Mouse (Mus musculus): ENCODE data around the gene Mat2b. TPM values are rescaled to one million over a fixed set of nuclear protein-coding genes. Genes with fewer than 3 reads are reported as not detected.

Mat2b gene
- polyA plus RNA-seq, 1 experiment from 2014 or later, result 77.5 TPM

DNA sequence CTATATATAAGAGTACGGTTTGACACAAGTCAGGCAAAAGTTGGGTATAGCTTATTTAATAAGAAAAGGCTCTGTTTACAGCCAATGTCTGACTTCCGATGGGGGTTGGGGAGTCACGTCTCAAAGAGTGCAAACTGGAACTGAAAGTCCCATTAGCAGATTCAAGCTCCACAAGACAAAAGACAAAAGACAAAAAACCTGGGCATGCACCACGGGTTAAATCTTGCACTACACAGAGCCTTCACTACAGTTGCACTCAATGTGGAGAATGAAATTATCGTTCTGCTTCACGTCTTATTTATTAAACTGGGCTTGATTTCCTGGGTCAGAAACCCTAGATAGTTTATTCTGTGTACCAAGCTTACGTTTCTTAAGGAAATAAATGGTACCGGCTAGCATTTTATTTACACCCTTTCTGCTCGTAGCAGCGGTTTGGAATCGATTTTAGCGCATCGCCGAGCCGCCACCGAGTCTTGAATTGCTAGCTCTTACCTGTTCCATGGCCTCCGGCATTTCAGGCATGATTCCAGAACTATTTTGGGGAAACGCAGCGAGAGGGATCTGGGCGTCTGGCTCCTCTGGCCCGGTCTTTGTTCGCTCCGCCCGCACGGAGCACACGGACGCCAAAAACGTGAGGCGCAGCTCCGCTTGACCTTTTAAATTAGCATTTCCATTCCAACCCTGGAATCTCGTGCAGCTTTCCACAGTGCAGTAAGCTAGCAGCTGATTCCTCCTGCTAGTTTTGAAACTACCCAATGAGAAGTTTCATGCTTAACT, 504 bp downstream of the Mat2b start:
- H3K4me1 ChIP-seq (replicated peaks), result peaks cover 39% of the 10 kb centered on the region
- H3K4me3 ChIP-seq (replicated peaks), result peak overlapping the region; percentile 89
- peak overlapping the region; percentile 88 for H3K27ac ChIP-seq
- H3K27me3 ChIP-seq, result no peaks in the 10 kb centered on the region
- ATAC-seq, result peak; percentile 58
- H3K9me3 ChIP-seq, result no peaks in the 10 kb centered on the region
- H3K4me2 ChIP-seq (replicated peaks), result peak overlapping the region; percentile 98
- WGBS, result under 1% methylated on average over 31 of the region's 31 CpGs
- H3K36me3 ChIP-seq, result no peaks in the 10 kb centered on the region
- H3K9ac ChIP-seq (replicated peaks), result peak overlapping the region; percentile 84

DNA sequence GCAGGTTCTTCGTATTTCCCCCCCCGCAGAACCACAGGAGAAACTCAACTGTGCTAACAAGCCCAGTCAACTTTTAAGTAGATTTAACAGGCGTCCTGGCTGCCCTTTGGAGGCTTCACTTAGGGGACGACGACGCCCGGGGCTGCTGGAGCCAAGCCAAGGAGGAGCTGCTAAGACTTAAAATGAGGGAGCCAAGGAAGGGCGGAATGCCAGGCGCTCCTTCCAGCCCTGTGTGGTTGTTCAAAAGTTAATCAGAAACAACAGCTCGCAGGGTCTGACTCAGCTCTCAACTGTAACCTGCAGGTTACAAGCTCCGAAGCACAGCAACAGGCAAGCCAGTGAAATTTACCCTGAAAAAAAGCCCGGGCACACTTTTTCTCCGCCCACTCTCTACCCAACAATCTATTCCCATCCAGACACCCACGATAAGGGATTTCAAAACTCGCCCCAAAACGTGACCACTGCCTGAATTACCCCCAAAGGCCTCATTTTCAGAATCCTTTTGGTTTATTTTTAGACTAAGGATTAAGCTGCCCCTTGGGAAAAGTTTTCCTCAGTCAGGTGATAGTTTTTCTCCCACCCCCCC, 1.5 kb downstream of the Mat2b start:
- Histone ChIP-seq H3K36me3 (no peaks in the 10 kb centered on the region), H3K27me3 (no peaks in the 10 kb centered on the region), H3K9me3 (no peaks in the 10 kb centered on the region), H3K27ac (peak overlapping the region; percentile 88), H3K9ac (replicated peaks) (peak overlapping the region; percentile 84), H3K4me1 (replicated peaks) (peaks cover 40% of the 10 kb centered on the region), H3K4me2 (replicated peaks) (peak overlapping the region; percentile 98), H3K4me3 (replicated peaks) (peak overlapping the region; percentile 89)
- no peak for ATAC-seq
- under 1% methylated on average over 16 of the region's 16 CpGs for WGBS

DNA sequence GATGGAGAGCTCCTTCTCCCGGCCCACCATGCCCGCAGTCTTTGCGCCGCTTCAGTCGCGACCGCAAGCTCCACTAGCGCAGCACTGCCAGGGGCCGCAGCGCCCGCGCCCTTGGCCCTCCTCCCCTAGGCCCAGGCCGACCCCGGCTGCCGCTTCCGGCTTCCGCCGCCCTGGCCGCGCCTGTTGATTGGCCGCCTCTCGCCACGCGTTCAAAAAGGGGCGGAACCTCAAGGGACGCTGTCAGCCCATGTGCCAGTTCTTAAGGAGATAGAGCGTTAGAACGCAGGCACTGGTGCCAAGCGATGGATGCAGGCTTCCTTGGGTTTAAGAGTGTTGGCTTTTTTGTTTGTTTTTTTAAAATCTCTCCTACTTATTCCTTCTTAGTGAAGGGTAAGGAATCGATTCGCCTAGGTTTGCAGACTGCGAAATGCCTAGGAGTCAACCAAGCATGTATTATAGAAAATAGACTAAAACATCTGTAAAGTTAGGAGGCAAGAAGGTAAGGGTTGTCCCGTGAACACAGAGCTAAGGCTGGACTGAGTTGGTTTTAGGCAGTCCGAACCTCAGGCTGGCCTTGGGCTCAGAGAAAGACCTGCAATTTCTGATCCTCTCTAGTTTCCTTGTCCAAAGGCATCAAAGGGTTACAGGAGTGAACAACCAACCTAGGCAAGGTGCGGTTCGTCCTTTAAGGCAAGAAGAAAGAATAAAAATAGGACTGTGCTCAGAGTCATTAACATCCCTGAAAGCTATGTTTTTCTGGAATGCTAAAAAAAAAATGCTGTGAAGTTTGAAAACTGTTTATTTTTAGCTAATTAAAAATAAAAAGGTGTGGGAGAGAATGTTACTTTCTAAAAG, 2.3 kb downstream of the Mat2b start:
- no peaks in the 10 kb centered on the region for H3K27me3 ChIP-seq
- ATAC-seq, result peak; percentile 97
- peak overlapping the region; percentile 88 for H3K27ac ChIP-seq
- H3K9ac ChIP-seq (replicated peaks), result peak overlapping the region; percentile 84
- peaks cover 40% of the 10 kb centered on the region for H3K4me1 ChIP-seq (replicated peaks)
- peak overlapping the region; percentile 98 for H3K4me2 ChIP-seq (replicated peaks)
- WGBS, result under 1% methylated on average over 36 of the region's 36 CpGs
- no peaks in the 10 kb centered on the region for H3K9me3 ChIP-seq
- peak overlapping the region; percentile 89 for H3K4me3 ChIP-seq (replicated peaks)
- no peaks in the 10 kb centered on the region for H3K36me3 ChIP-seq

DNA sequence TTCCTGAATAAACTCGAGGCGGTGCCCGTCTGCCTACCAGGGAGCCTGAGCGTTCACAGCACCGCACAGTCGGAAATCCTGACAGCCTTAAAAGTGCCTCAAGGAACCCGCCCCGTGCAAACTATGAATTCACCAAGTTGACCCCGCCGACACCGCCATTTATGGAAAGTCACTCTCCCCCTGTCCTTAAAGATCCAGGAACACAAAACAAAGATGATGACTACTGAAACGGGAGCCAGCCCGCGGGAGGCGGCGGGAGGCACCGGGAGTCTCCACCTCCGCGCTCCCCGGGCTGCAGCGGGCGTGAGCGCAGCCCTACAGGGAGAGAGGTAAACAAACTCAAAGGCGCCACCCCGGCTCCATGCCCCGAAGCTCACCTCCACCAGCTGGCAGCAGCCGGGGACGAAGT, 2.9 kb downstream of the Mat2b start:
- Histone ChIP-seq H3K36me3 (peaks cover 4% of the 10 kb centered on the region), H3K4me3 (replicated peaks) (peak overlapping the region; percentile 89), H3K4me1 (replicated peaks) (peaks cover 40% of the 10 kb centered on the region), H3K4me2 (replicated peaks) (peak overlapping the region; percentile 98), H3K27ac (peak overlapping the region; percentile 63), H3K9ac (replicated peaks) (peak overlapping the region; percentile 84), H3K9me3 (no peaks in the 10 kb centered on the region), H3K27me3 (no peaks in the 10 kb centered on the region)
- WGBS, result under 1% methylated on average over 28 of the region's 28 CpGs
- ATAC-seq, result peak; percentile 80

DNA sequence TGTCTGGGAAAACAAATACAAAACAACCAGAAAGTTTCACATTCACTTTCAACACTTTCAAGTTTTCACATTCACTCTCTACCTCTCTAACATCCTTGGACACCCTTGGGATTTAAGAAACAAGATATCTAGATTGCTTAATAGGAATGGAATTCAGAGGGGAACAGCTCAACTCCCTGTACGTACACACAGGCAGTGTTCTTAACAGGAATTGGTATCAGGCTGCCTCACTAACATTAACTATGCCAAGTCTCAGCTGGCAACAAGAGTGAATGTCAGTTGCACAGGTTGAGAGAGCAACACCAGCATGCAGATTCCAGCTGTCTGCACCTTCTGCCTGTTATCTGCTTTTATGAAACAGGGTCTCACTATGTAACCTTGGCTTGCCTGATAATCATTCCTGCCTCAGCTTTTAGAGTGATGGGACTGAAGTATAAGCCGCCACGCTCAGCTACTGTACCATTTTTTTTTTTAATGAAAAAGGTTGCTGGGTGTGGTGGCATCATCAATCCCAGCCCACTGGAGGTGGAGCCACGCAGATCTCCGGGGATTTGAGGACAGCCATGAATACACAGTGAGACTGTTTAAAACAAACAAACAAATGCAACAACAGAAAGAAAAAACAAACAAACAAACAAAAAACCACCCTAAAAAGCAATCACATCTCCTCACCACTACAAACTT, 4.4 kb downstream of the Mat2b start:
- peak overlapping the region; percentile 98 for H3K4me2 ChIP-seq (replicated peaks)

DNA sequence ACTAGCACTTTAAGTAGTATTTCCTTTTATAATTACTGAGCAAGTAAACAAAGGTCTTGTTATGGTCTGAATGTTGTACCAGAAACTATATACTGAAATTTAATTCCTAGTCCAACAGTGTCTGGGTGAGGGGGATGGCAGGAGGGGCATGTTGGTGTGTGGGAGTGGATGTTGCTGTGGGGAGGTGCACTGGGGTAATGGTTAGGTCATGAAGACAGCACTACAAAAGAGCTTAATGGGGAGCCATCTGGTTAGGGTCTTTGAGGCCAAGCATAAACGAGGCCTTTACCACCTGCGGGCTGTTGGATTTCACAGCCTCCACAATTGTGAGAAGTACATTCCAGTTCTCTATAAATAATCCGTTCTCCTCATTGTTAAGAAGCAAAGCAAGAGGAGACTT, 11.7 kb downstream of the Mat2b start:
- Histone ChIP-seq H3K27me3 (no peaks in the 10 kb centered on the region), H3K9me3 (no peaks in the 10 kb centered on the region), H3K36me3 (peaks cover 76% of the 10 kb centered on the region), H3K4me2 (replicated peaks) (no peak overlapping the region), H3K4me1 (replicated peaks) (no peaks in the 10 kb centered on the region), H3K9ac (replicated peaks) (no peak overlapping the region), H3K27ac (no peak overlapping the region), H3K4me3 (replicated peaks) (no peak overlapping the region)
- WGBS, result 70% methylated on average over 3 of the region's 3 CpGs
- ATAC-seq, result no peak

More for the DNA sequence above, 4.4 kb downstream of the Mat2b start:
- Histone ChIP-seq H3K27ac (no peak overlapping the region), H3K4me1 (replicated peaks) (peaks cover 40% of the 10 kb centered on the region), H3K4me3 (replicated peaks) (0 out of 2 replicates have a peak overlapping the region, but pooled peaks have one; percentile 89), H3K36me3 (peaks cover 15% of the 10 kb centered on the region), H3K9ac (replicated peaks) (peak overlapping the region; percentile 84; the same call in 1 of the 2 replicates), H3K27me3 (no peaks in the 10 kb centered on the region), H3K9me3 (no peaks in the 10 kb centered on the region)
- ATAC-seq, result no peak
- WGBS, result 85% methylated on average over 5 of the region's 5 CpGs

DNA sequence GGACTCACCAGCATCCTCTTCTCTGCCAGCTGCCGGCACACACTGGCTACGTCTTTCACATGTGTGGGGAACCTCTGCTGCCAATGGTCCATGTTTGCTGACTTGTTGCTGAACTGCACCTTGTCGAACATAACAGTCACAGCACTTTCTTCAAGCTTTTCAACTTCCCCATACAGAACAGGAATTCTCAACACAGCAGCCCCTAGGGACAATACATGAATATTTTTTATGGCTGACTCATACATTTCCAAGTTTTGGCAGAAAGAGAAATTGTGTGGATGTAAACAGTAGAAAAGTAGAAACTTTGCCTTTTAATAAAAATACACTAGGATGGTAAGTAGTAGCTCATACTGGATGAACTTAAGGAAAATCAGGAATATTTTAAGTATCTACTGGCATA, 12.5 kb downstream of the Mat2b start:
- Histone ChIP-seq H3K4me1 (replicated peaks) (no peaks in the 10 kb centered on the region), H3K9ac (replicated peaks) (no peak overlapping the region), H3K9me3 (no peaks in the 10 kb centered on the region), H3K4me2 (replicated peaks) (no peak overlapping the region), H3K27ac (no peak overlapping the region), H3K36me3 (peaks cover 84% of the 10 kb centered on the region), H3K27me3 (no peaks in the 10 kb centered on the region), H3K4me3 (replicated peaks) (no peak overlapping the region)
- WGBS, result 97% methylated on average over 3 of the region's 3 CpGs
- ATAC-seq, result no peak

DNA sequence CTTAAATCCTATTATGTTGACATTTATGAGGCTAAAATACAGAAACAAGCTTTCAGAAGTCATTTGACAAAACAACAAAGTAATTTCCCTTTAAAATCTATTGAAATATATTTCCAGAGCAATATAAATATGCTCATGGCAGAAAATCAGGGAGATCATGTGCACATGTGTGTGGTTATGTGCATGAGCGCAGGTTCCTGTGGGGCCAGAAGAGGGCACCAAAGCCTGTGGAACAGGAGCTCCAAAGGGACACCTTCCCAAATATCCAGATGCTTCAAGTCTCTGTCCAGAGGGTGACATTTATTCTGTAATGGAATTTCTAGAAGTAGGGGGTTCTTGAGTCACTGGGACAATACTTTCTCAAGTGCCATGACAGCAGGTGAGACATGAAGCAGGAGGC, 17.8 kb downstream of the Mat2b start:
- Histone ChIP-seq H3K9me3 (0 out of 2 replicates have a peak, but pooled peaks cover 3% of the 10 kb centered on the region), H3K9ac (replicated peaks) (no peak overlapping the region), H3K4me1 (replicated peaks) (no peaks in the 10 kb centered on the region), H3K4me2 (replicated peaks) (no peak overlapping the region), H3K27me3 (no peaks in the 10 kb centered on the region), H3K4me3 (replicated peaks) (no peak overlapping the region), H3K27ac (no peak overlapping the region), H3K36me3 (peaks cover 50% of the 10 kb centered on the region)
- ATAC-seq, result no peak
- WGBS, result 95% methylated on average over 1 of the region's 1 CpGs

DNA sequence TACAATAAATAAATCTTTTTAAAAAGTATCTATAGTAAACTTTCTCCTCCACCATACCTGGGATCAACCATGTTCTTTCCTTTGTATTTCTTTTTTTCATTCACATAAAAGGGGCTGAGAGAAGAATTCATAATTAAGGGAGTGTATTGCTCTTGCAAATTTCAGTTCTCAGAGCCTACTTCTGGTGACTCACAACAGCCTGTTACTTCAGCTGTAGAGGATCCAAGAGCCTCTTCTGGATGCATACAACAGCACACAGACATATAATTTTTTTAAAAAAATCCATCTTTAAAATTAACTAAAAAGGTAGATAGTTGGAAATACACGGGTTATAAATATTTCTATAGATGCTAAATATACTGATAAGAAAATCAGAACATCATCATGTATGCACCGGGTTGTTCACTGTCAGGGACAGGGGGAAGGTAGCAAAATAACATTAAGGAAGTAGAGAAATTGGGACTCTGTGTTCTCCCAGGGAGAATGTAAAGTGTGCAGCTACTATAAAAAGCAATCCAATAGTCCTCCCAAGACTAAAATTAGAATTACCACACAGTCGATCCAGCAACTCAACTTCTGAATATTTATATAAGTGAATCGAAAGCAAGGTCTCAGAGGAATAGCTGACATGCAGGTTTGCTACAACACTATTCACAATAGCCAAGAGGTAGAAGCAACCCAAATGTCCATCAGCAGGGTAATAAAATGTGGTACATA, 19.8 kb downstream of the Mat2b start:
- H3K27me3 ChIP-seq, result no peaks in the 10 kb centered on the region

DNA sequence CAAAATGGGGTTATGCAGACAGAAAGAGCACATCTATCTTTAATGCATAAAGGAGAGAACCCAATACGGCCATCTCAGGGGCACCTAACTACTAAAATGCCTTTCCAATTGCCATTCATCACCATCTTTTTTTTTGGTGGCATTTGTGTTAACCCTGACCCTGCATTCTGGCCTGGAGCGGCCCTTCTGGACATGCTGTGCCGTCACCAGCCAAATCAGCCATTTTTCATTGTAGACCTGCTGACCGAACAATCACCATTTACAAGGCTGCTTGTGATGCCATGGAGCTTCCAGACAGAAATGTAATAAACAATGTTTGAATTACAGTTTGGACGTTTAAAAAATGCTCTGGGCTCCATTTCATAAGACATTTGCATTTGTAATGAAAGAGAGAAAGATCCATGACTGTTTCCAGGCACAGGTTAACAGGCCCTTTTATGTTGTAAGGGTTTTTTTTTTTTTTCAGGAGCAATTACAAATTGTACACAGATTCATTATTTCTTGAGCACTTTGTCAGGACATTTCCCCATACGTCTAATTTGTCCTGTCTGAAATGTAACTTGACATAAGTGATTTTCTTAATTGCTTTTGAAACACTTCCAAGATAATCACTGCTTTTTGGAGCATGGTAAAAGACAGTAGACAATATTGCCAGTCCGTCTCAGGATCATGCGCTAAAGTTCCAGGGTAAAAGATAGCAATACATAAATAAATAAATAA, 45.1 kb downstream of the Mat2b start:
- no peaks in the 10 kb centered on the region for H3K4me1 ChIP-seq (replicated peaks)
- no peaks in the 10 kb centered on the region for H3K27me3 ChIP-seq
- H3K27ac ChIP-seq, result no peak overlapping the region
- ATAC-seq, result no peak
- no peak overlapping the region for H3K4me2 ChIP-seq (replicated peaks)
- H3K9me3 ChIP-seq, result no peaks in the 10 kb centered on the region
- no peak overlapping the region for H3K4me3 ChIP-seq (replicated peaks)
- no peaks in the 10 kb centered on the region for H3K36me3 ChIP-seq
- no peak overlapping the region for H3K9ac ChIP-seq (replicated peaks)
- WGBS, result 89% methylated on average over 8 of the region's 8 CpGs

More for the DNA sequence above, 19.8 kb downstream of the Mat2b start:
- Histone ChIP-seq H3K4me1 (replicated peaks) (no peaks in the 10 kb centered on the region), H3K4me3 (replicated peaks) (no peak overlapping the region), H3K27ac (no peak overlapping the region), H3K9ac (replicated peaks) (no peak overlapping the region), H3K9me3 (0 out of 2 replicates have a peak, but pooled peaks cover 3% of the 10 kb centered on the region), H3K4me2 (replicated peaks) (no peak overlapping the region), H3K36me3 (peaks cover 34% of the 10 kb centered on the region)
- ATAC-seq, result no peak
- WGBS, result 87% methylated on average over 4 of the region's 4 CpGs
